Mouse (Mus musculus): ENCODE measurements around the gene Fam53b.

Gene Fam53b

GRCm38 (mm10) chr7:132702024-132702423, 111.7 kb downstream of the Fam53b start:
- DNase-seq = no peak

- no peak for DNase-seq
These were observed 112.3 kb downstream of the Fam53b start for GRCm38 (mm10) chr7:132701412-132701811.

- peak; percentile 35 to 41 for DNase-seq
These were observed 113.6 kb downstream of the Fam53b start for GRCm38 (mm10) chr7:132700107-132700506.

- DNase-seq = peak in 1 of 2 experiments; percentile 44
These were observed 114.0 kb downstream of the Fam53b start for GRCm38 (mm10) chr7:132699639-132700038.

- no peak for DNase-seq
These were observed 114.5 kb downstream of the Fam53b start for GRCm38 (mm10) chr7:132699165-132699564.

- no peak for DNase-seq
These were observed 114.9 kb downstream of the Fam53b start for GRCm38 (mm10) chr7:132698737-132699136.

- peak; percentile 42 to 47 for DNase-seq
These were observed 116.4 kb downstream of the Fam53b start for GRCm38 (mm10) chr7:132697258-132697796.

- no peak for DNase-seq
These were observed 120.1 kb downstream of the Fam53b start for GRCm38 (mm10) chr7:132693561-132693960.

- no peak for DNase-seq
These were observed 121.0 kb downstream of the Fam53b start for GRCm38 (mm10) chr7:132692719-132693118.

- no peak for DNase-seq
These were observed 122.8 kb downstream of the Fam53b start for GRCm38 (mm10) chr7:132690716-132691472.

GRCm38 (mm10) chr7:132689722-132690121, 124.0 kb downstream of the Fam53b start:
- no peak for DNase-seq

- DNase-seq = no peak
These were observed 125.0 kb downstream of the Fam53b start for GRCm38 (mm10) chr7:132688721-132689120.

GRCm38 (mm10) chr7:132687897-132688296, 125.8 kb downstream of the Fam53b start:
- no peak for DNase-seq

GRCm38 (mm10) chr7:132686515-132686914, 127.2 kb downstream of the Fam53b start:
- peak; percentile 72 to 76 for DNase-seq

GRCm38 (mm10) chr7:132683923-132684322, 129.8 kb downstream of the Fam53b start:
- no peak for DNase-seq

- no peak for DNase-seq
These were observed 130.8 kb downstream of the Fam53b start for GRCm38 (mm10) chr7:132682901-132683300.

GRCm38 (mm10) chr7:132682336-132682735, 131.3 kb downstream of the Fam53b start:
- no peak for DNase-seq

- no peak for DNase-seq
These were observed 131.9 kb downstream of the Fam53b start for GRCm38 (mm10) chr7:132681831-132682230.

GRCm38 (mm10) chr7:132681296-132681695, 132.4 kb downstream of the Fam53b start:
- no peak for DNase-seq

GRCm38 (mm10) chr7:132679549-132679948, 134.1 kb downstream of the Fam53b start:
- DNase-seq = no peak

GRCm38 (mm10) chr7:132679117-132679516, 134.6 kb downstream of the Fam53b start:
- DNase-seq = no peak

GRCm38 (mm10) chr7:132675922-132676321, 137.8 kb downstream of the Fam53b start:
- DNase-seq = no peak

GRCm38 (mm10) chr7:132673931-132674755, 139.5 kb downstream of the Fam53b start:
- DNase-seq = no peak
